Mouse (Mus musculus) lung, embryonic 14.5 days (tissue): ENCODE measurements around the gene Trim40. TPM values are rescaled to one million over a fixed set of nuclear protein-coding genes. Genes with fewer than 3 reads are reported as not detected.

ENCODE experiments used
- ATAC-seq: fragments of 200-750 bp; cut with Nextera tagmentation; 2 replicates; pipeline ENCODE4 v1.8.0; 2017; ENCODE audit warnings: mild to moderate bottlenecking, moderate TSS enrichment, moderate library complexity; ENCODE audit not compliant: insufficient read depth
- DNase-seq: peaks from one replicate; pipeline ENCODE4 v3.0.0-alpha.2; 2015
- H3K27ac ChIP-seq: fragments of 300-500 bp; sonication (generic); 2 replicates; pipeline ENCODE4 v1.5.1; 2014; ENCODE audit warnings: low read depth, mild to moderate bottlenecking, moderate library complexity
- H3K27me3 ChIP-seq: fragments of 300-500 bp; sonication (generic); 2 replicates; pipeline ENCODE4 v1.6.1; 2014; ENCODE audit warnings: low read length, control low read depth; ENCODE audit not compliant: insufficient read depth
- H3K36me3 ChIP-seq: fragments of 300-500 bp; sonication (generic); 2 replicates; pipeline ENCODE4 v1.6.1; 2014; ENCODE audit warnings: control low read depth; ENCODE audit not compliant: insufficient read depth
- H3K4me1 ChIP-seq: fragments of 300-500 bp; sonication (generic); 2 replicates; pipeline ENCODE4 v1.6.1; 2014; ENCODE audit warnings: antibody characterized with exemption, control low read depth; ENCODE audit not compliant: insufficient read depth
- H3K4me2 ChIP-seq: fragments of 300-500 bp; sonication (generic); 2 replicates; pipeline ENCODE4 v1.6.1; 2014; ENCODE audit warnings: mild to moderate bottlenecking
- H3K4me3 ChIP-seq: fragments of 300-500 bp; sonication (generic); 2 replicates; pipeline ENCODE4 v1.5.1; 2014; ENCODE audit warnings: low read depth, low read length
- H3K9ac ChIP-seq: fragments of 300-500 bp; sonication (generic); 2 replicates; pipeline ENCODE4 v1.6.1; 2014
- H3K9me3 ChIP-seq: fragments of 300-500 bp; sonication (generic); 2 replicates; pipeline ENCODE4 v1.6.1; 2016; ENCODE audit warnings: low read depth, low read length, control low read depth
- CTCF ChIP-seq: IDR thresholded peaks from 2 replicates; pipeline ENCODE4 v1.5.1; 2016; ENCODE audit warnings: antibody characterized with exemption, low read depth
- WGBS: fragments of 180-500 bp; shearing (Covaris S2); extraction: QIAGEN DNeasy Blood & Tissue Kit; methylation state at CpG from one replicate; pipeline ENCODE4 v1.1.7; 2014; 5-methylcytosine and 5-hydroxymethylcytosine counted together
- polyA plus RNA-seq: library from polyadenylated mRNA; unstranded; fragments of >200 nt; fragmentation: Nextera tagmentation; extraction: Ambion mirVana; gene quantifications from 2 replicates; pipeline ENCODE4 v1.2.1, GENCODE M21; 2014

Trim40 gene
- polyA plus RNA-seq, 1 experiment from 2014 or later, result not detected

DNA sequence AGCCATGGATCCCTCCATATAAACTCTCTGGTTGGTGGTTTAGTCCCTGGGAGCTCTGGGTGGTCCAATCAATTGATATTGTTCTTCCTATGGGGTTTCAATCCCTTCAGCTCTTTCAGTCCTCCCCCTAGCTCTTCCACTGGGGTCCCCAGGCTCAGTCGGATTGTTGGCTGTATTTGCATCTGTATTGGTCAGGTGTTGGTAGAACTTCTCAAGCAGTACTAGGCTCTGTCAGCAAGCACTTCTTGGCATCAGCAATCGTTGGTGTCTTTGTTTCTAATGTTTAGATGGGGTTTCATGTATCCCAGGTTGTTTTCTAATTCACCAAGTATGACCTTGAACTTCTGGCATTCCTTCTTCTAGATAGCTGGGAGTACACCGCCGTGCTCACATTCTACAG, 57.2 kb downstream of the Trim40 start:
- no peaks in the 10 kb centered on the region for H3K9me3 ChIP-seq
- WGBS, result 52% methylated on average over 4 of the region's 4 CpGs
- no peak for DNase-seq
- no peaks in the 10 kb centered on the region for H3K36me3 ChIP-seq
- H3K27me3 ChIP-seq, result no peaks in the 10 kb centered on the region
- H3K27ac ChIP-seq, result no peak overlapping the region
- H3K4me1 ChIP-seq, result peaks cover 6% of the 10 kb centered on the region; the same call in 1 of the 2 replicates
- no peak overlapping the region for H3K4me3 ChIP-seq
- H3K4me2 ChIP-seq, result no peak overlapping the region
- H3K9ac ChIP-seq, result no peak overlapping the region
- TF ChIP-seq CTCF, result no peak
- no peak for ATAC-seq

Other genes starting within 250 kb of the Trim40 start
- not detected in 2 replicates for gene H2-M9, start 247.5 kb downstream of the Trim40 start, polyA plus RNA-seq
- not detected in 2 replicates for gene H2-M1, start 217.9 kb downstream of the Trim40 start, polyA plus RNA-seq
- gene H2-M10.5, start 117.2 kb downstream of the Trim40 start, polyA plus RNA-seq, result not detected in 2 replicates
- not detected in 2 replicates for gene H2-M10.6, start 78.0 kb downstream of the Trim40 start, polyA plus RNA-seq
- 33.1 and 35.0 TPM in 2 replicates for gene Trim26, start 53.0 kb downstream of the Trim40 start, polyA plus RNA-seq
- 0.11 and 0.16 TPM in 2 replicates for gene Trim15, start 22.9 kb downstream of the Trim40 start, polyA plus RNA-seq
- gene Trim10, start 20.5 kb downstream of the Trim40 start, polyA plus RNA-seq, result 2.6 and 3.4 TPM in 2 replicates
- gene Trim31, start 8.0 kb upstream of the Trim40 start, polyA plus RNA-seq, result 0.11 and 0.16 TPM in 2 replicates
- gene Rnf39, start 52.8 kb upstream of the Trim40 start, polyA plus RNA-seq, result 0.35 and 0.53 TPM in 2 replicates
- gene Ppp1r11, start 61.6 kb upstream of the Trim40 start, polyA plus RNA-seq, result 116 and 123 TPM in 2 replicates
- gene Znrd1, start 68.4 kb upstream of the Trim40 start, polyA plus RNA-seq, result 102 and 109 TPM in 2 replicates
- 5.1 and 6.9 TPM in 2 replicates for gene Znrd1as, start 68.5 kb upstream of the Trim40 start, polyA plus RNA-seq
- gene 2410137M14Rik, start 91.1 kb upstream of the Trim40 start, polyA plus RNA-seq, result not detected in 2 replicates
- gene H2-M5, start 99.4 kb upstream of the Trim40 start, polyA plus RNA-seq, result 0.17 and 0.22 TPM in 2 replicates
- 77.5 and 80.7 TPM in 2 replicates for gene Zfp57, start 111.0 kb upstream of the Trim40 start, polyA plus RNA-seq
- 0.11 and 0.13 TPM in 2 replicates for gene Mog, start 133.3 kb upstream of the Trim40 start, polyA plus RNA-seq
- 7.0 and 8.8 TPM in 2 replicates for gene Gabbr1, start 155.8 kb upstream of the Trim40 start, polyA plus RNA-seq
- 0.34 TPM in 1 of 2 replicates, not detected in the other for gene Olfr90, start 198.4 kb upstream of the Trim40 start, polyA plus RNA-seq
- gene Olfr91, start 208.2 kb upstream of the Trim40 start, polyA plus RNA-seq, result 0.07 TPM in 1 of 2 replicates, not detected in the other
- gene Olfr92, start 230.0 kb upstream of the Trim40 start, polyA plus RNA-seq, result not detected in 2 replicates